Mouse (Mus musculus): Measurements from ENCODE around the gene Secisbp2l.

- TF ChIP-seq POLR2A (IDR thresholded peaks at IDR 0.05; ENCODE audit: low read depth, low read length): no peak
- no peak for TF ChIP-seq CTCF (IDR thresholded peaks at IDR 0.05; ENCODE audit: extremely low read depth, insufficient read length, insufficient replicate concordance, low read depth, low read length)
These were observed 12.4 kb upstream of the Secisbp2l start for GRCm38 (mm10) chr2:125795118-125795517.

All from small intestine, adult 2 months (tissue).